Mouse (Mus musculus) intestine, embryonic 15.5 days (tissue): ENCODE measurements around the gene Lrrc40. TPM values are rescaled to one million over a fixed set of nuclear protein-coding genes. Genes with fewer than 3 reads are reported as not detected.
"Not testable (repeated sequence)": the region's sequence is repeated elsewhere in the genome, so short reads cannot be mapped to it uniquely, and the experiment has no call there.

ENCODE experiments used
- ATAC-seq: fragments of 200-750 bp; cut with Nextera tagmentation; 2 replicates; pipeline ENCODE4 v1.8.0; 2017; ENCODE audit warnings: moderate TSS enrichment, moderate library complexity
- H3K27ac ChIP-seq: fragments of 300-500 bp; sonication (generic); 2 replicates; pipeline ENCODE4 v1.5.1; 2015; ENCODE audit warnings: mild to moderate bottlenecking, inconsistent platforms
- H3K27me3 ChIP-seq: fragments of 300-500 bp; sonication (generic); replicated peaks from 2 replicates; pipeline ENCODE4 v1.6.1; 2015; ENCODE audit warnings: inconsistent platforms
- H3K36me3 ChIP-seq: fragments of 300-500 bp; sonication (generic); 2 replicates; pipeline ENCODE4 v1.6.1; 2015; ENCODE audit warnings: inconsistent platforms
- H3K4me1 ChIP-seq: fragments of 300-500 bp; sonication (generic); replicated peaks from 2 replicates; pipeline ENCODE4 v1.6.1; 2015; ENCODE audit warnings: inconsistent platforms
- H3K4me2 ChIP-seq: fragments of 300-500 bp; sonication (generic); replicated peaks from 2 replicates; pipeline ENCODE4 v1.6.1; 2015; ENCODE audit warnings: mild to moderate bottlenecking, inconsistent platforms
- H3K4me3 ChIP-seq: fragments of 300-500 bp; sonication (generic); replicated peaks from 2 replicates; pipeline ENCODE4 v1.5.1; 2015; ENCODE audit warnings: inconsistent platforms
- H3K9ac ChIP-seq: fragments of 300-500 bp; sonication (generic); 2 replicates; pipeline ENCODE4 v1.6.1; 2015; ENCODE audit warnings: inconsistent platforms
- H3K9me3 ChIP-seq: fragments of 300-500 bp; sonication (generic); 2 replicates; pipeline ENCODE4 v1.6.1; 2016; ENCODE audit warnings: inconsistent platforms
- WGBS: fragments of 180-500 bp; shearing (Covaris S2); methylation state at CpG from one replicate; pipeline ENCODE4 v1.1.7; 2015; 5-methylcytosine and 5-hydroxymethylcytosine counted together
- polyA plus RNA-seq: library from polyadenylated mRNA; unstranded; fragments of >200 nt; fragmentation: Nextera tagmentation; extraction: Ambion mirVana; gene quantifications from 2 replicates; pipeline ENCODE4 v1.2.1, GENCODE M21; 2015

The Lrrc40 gene
- polyA plus RNA-seq, 1 experiment from 2014 or later: 56.3 TPM

- not testable (repeated sequence) for H3K9ac ChIP-seq, ATAC-seq, H3K9me3 ChIP-seq, H3K4me1 ChIP-seq, H3K36me3 ChIP-seq, H3K27me3 ChIP-seq, H3K4me3 ChIP-seq, H3K4me2 ChIP-seq, H3K27ac ChIP-seq
- 75% methylated on average over 1 of the region's 1 CpGs for WGBS
Measured at GRCm38 (mm10) chr3:158102530-158102929, 66.1 kb downstream of the Lrrc40 start.

- Histone ChIP-seq H3K9me3 (no peaks in the 10 kb centered on the region), H3K9ac (no peak overlapping the region), H3K27ac (no peak overlapping the region), H3K4me2 (no peak overlapping the region), H3K27me3 (no peaks in the 10 kb centered on the region), H3K4me3 (no peak overlapping the region), H3K36me3 (no peaks in the 10 kb centered on the region), H3K4me1 (no peaks in the 10 kb centered on the region)
- WGBS: 70% methylated on average over 2 of the region's 2 CpGs
- ATAC-seq: no peak
Measured at GRCm38 (mm10) chr3:158103467-158103866, 67.0 kb downstream of the Lrrc40 start.

DNA sequence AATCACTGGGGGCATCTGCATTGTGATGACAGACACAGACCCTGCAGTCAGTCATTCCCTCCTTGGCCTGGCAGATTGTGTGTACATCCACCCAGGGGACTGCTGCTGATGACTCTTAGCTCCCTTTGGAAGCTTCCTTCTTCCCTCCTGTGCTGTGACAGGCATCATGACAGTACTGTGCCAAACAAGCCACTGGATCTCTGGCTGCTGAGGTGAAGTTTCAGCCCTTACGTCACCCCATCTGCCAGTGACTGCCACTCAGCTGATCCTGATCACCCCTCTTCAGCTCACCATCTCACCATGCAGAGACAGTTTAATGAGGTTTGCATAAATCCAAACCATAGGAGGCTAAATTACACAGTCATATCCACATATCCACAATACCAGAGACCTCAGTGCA is 68.8 kb downstream of the Lrrc40 start:
- no peaks in the 10 kb centered on the region for H3K27me3 ChIP-seq
- no peak overlapping the region for H3K27ac ChIP-seq
- H3K9me3 ChIP-seq: no peaks in the 10 kb centered on the region
- no peak overlapping the region for H3K4me2 ChIP-seq
- 87% methylated on average over 1 of the region's 1 CpGs for WGBS
- H3K36me3 ChIP-seq: no peaks in the 10 kb centered on the region
- H3K4me1 ChIP-seq: no peaks in the 10 kb centered on the region
- no peak overlapping the region for H3K9ac ChIP-seq
- no peak for ATAC-seq
- H3K4me3 ChIP-seq: no peak overlapping the region

Other genes starting within 250 kb of the Lrrc40 start
- 54.0 and 58.1 TPM in 2 replicates for gene Cth, start 111.6 kb upstream of the Lrrc40 start, polyA plus RNA-seq
- gene Ankrd13c, start 89.4 kb upstream of the Lrrc40 start, polyA plus RNA-seq: 21.1 and 21.2 TPM in 2 replicates
- gene Srsf11, start within 50 bp of the Lrrc40 start, polyA plus RNA-seq: 202 and 238 TPM in 2 replicates